Mouse (Mus musculus): Measurements from ENCODE around the gene Eif1.
"Not testable (repeated sequence)": the region's sequence is repeated elsewhere in the genome, so short reads cannot be mapped to it uniquely, and the experiment has no call there.

GRCm38 (mm10) chr11:100320701-100321410 is 1.2 kb downstream of the Eif1 start:
- TF ChIP-seq EP300, CTCF (IDR thresholded peaks at IDR 0.05; ENCODE audit: low read depth): not testable (repeated sequence)
